Mouse (Mus musculus) hindbrain, embryonic 10.5 days (tissue): ENCODE data around the gene Iqca. TPM values are rescaled to one million over a fixed set of nuclear protein-coding genes. Genes with fewer than 3 reads are reported as not detected.

Source experiments
- DNase-seq: peaks from one replicate; pipeline ENCODE4 v3.0.0-alpha.2; 2017; ENCODE audit warnings: low spot score
- H3K27ac ChIP-seq: fragments of 300-500 bp; sonication (generic); 2 replicates; pipeline ENCODE4 v1.5.1; 2016; ENCODE audit warnings: mild to moderate bottlenecking, moderate library complexity
- H3K27me3 ChIP-seq: fragments of 300-500 bp; sonication (generic); 2 replicates; pipeline ENCODE4 v1.6.1; 2016; ENCODE audit warnings: mild to moderate bottlenecking; ENCODE audit not compliant: poor library complexity, insufficient read depth, severe bottlenecking
- H3K36me3 ChIP-seq: fragments of 300-500 bp; sonication (generic); 2 replicates; pipeline ENCODE4 v1.6.1; 2016; ENCODE audit warnings: mild to moderate bottlenecking, moderate library complexity
- H3K4me1 ChIP-seq: fragments of 300-500 bp; sonication (generic); replicated peaks from 2 replicates; pipeline ENCODE4 v1.6.1; 2016; ENCODE audit warnings: mild to moderate bottlenecking
- H3K4me3 ChIP-seq: fragments of 300-500 bp; sonication (generic); 2 replicates; pipeline ENCODE4 v1.5.1; 2016; ENCODE audit warnings: mild to moderate bottlenecking, moderate library complexity
- H3K9me3 ChIP-seq: fragments of 300-500 bp; sonication (generic); 2 replicates; pipeline ENCODE4 v1.6.1; 2016; ENCODE audit warnings: mild to moderate bottlenecking, moderate library complexity
- WGBS: fragments of 180-500 bp; shearing (Covaris S2); methylation state at CpG from one replicate; pipeline ENCODE4 v1.1.7; 2016; 5-methylcytosine and 5-hydroxymethylcytosine counted together
- polyA plus RNA-seq: library from polyadenylated mRNA; unstranded; fragments of >200 nt; fragmentation: Nextera tagmentation; extraction: Ambion mirVana; gene quantifications from 2 replicates; pipeline ENCODE4 v1.2.1, GENCODE M21; 2016

Gene Iqca
- polyA plus RNA-seq, 1 experiment from 2014 or later, result 1.4 TPM

GRCm38 (mm10) chr1:90085526-90086157 is 67.6 kb downstream of the Iqca start:
- Histone ChIP-seq H3K27me3 (no peaks in the 10 kb centered on the region), H3K9me3 (no peaks in the 10 kb centered on the region), H3K36me3 (no peaks in the 10 kb centered on the region), H3K4me3 (no peak overlapping the region), H3K4me1 (peaks cover 15% of the 10 kb centered on the region), H3K27ac (no peak overlapping the region)
- 47% methylated on average over 6 of the region's 6 CpGs for WGBS
- no peak for DNase-seq

- Histone ChIP-seq H3K36me3 (no peaks in the 10 kb centered on the region), H3K27me3 (no peaks in the 10 kb centered on the region), H3K9me3 (no peaks in the 10 kb centered on the region), H3K4me1 (no peaks in the 10 kb centered on the region), H3K27ac (no peak overlapping the region), H3K4me3 (no peak overlapping the region)
- no peak for DNase-seq
- 82% methylated on average over 2 of the region's 2 CpGs for WGBS
Measured at GRCm38 (mm10) chr1:90076291-90076690, 76.9 kb downstream of the Iqca start.

- H3K4me3 ChIP-seq, result no peak overlapping the region
- 80% methylated on average over 5 of the region's 5 CpGs for WGBS
- no peaks in the 10 kb centered on the region for H3K27me3 ChIP-seq
- no peaks in the 10 kb centered on the region for H3K4me1 ChIP-seq
- no peaks in the 10 kb centered on the region for H3K9me3 ChIP-seq
- no peak for DNase-seq
- no peaks in the 10 kb centered on the region for H3K36me3 ChIP-seq
- no peak overlapping the region for H3K27ac ChIP-seq
Measured at GRCm38 (mm10) chr1:90074779-90075178, 78.4 kb downstream of the Iqca start.

- peaks cover 12% of the 10 kb centered on the region; the same call in 1 of the 2 replicates for H3K27me3 ChIP-seq
- H3K9me3 ChIP-seq, result no peaks in the 10 kb centered on the region
- no peak overlapping the region for H3K27ac ChIP-seq
- H3K36me3 ChIP-seq, result no peaks in the 10 kb centered on the region
- no peak overlapping the region for H3K4me3 ChIP-seq
- peaks cover 9% of the 10 kb centered on the region; the same call in 1 of the 2 replicates for H3K4me1 ChIP-seq
- WGBS, result 91% methylated on average over 13 of the region's 13 CpGs
- no peak for DNase-seq
Measured at GRCm38 (mm10) chr1:90071812-90072580, 81.2 kb downstream of the Iqca start.

- peak; percentile 59 for DNase-seq
- Histone ChIP-seq H3K27ac (no peak overlapping the region), H3K4me3 (no peak overlapping the region), H3K9me3 (no peaks in the 10 kb centered on the region), H3K36me3 (no peaks in the 10 kb centered on the region), H3K4me1 (peaks cover 10% of the 10 kb centered on the region), H3K27me3 (peaks cover 18% of the 10 kb centered on the region)
- WGBS, result 29% methylated on average over 7 of the region's 7 CpGs
Measured at GRCm38 (mm10) chr1:90060599-90060998, 92.6 kb downstream of the Iqca start.

- Histone ChIP-seq H3K4me3 (no peak overlapping the region), H3K27ac (no peak overlapping the region), H3K36me3 (no peaks in the 10 kb centered on the region), H3K9me3 (no peaks in the 10 kb centered on the region), H3K4me1 (peaks cover 10% of the 10 kb centered on the region), H3K27me3 (peaks cover 15% of the 10 kb centered on the region)
- DNase-seq, result no peak
- 57% methylated on average over 3 of the region's 3 CpGs for WGBS
Measured at GRCm38 (mm10) chr1:90060054-90060453, 93.1 kb downstream of the Iqca start.

- no peak overlapping the region for H3K4me3 ChIP-seq
- no peak overlapping the region for H3K27ac ChIP-seq
- no peak for DNase-seq
- H3K27me3 ChIP-seq, result peaks cover 8% of the 10 kb centered on the region
- H3K36me3 ChIP-seq, result no peaks in the 10 kb centered on the region
- 94% methylated on average over 4 of the region's 4 CpGs for WGBS
- no peaks in the 10 kb centered on the region for H3K9me3 ChIP-seq
- peaks cover 29% of the 10 kb centered on the region for H3K4me1 ChIP-seq
Measured at GRCm38 (mm10) chr1:90054991-90055390, 98.2 kb downstream of the Iqca start.

- WGBS, result 35% methylated on average over 5 of the region's 5 CpGs
- H3K4me1 ChIP-seq, result peaks cover 35% of the 10 kb centered on the region
- peak; percentile 56 for DNase-seq
- peaks cover 12% of the 10 kb centered on the region for H3K27me3 ChIP-seq
- H3K9me3 ChIP-seq, result no peaks in the 10 kb centered on the region
- peak overlapping the region; percentile 80; the same call in 1 of the 2 replicates for H3K27ac ChIP-seq
- H3K36me3 ChIP-seq, result no peaks in the 10 kb centered on the region
- H3K4me3 ChIP-seq, result no peak overlapping the region
Measured at GRCm38 (mm10) chr1:90051347-90051746, 101.9 kb downstream of the Iqca start.

GRCm38 (mm10) chr1:90050046-90050739 is 103.0 kb downstream of the Iqca start:
- H3K27ac ChIP-seq, result peak overlapping the region; percentile 80
- 50% methylated on average over 20 of the region's 20 CpGs for WGBS
- no peak overlapping the region for H3K4me3 ChIP-seq
- peaks cover 15% of the 10 kb centered on the region for H3K27me3 ChIP-seq
- H3K4me1 ChIP-seq, result peaks cover 44% of the 10 kb centered on the region
- peak; percentile 43 for DNase-seq
- H3K36me3 ChIP-seq, result no peaks in the 10 kb centered on the region
- no peaks in the 10 kb centered on the region for H3K9me3 ChIP-seq

GRCm38 (mm10) chr1:90028305-90028704 is 124.9 kb downstream of the Iqca start:
- H3K36me3 ChIP-seq, result no peaks in the 10 kb centered on the region
- H3K27ac ChIP-seq, result no peak overlapping the region
- no peaks in the 10 kb centered on the region for H3K9me3 ChIP-seq
- 78% methylated on average over 2 of the region's 2 CpGs for WGBS
- DNase-seq, result no peak
- no peaks in the 10 kb centered on the region for H3K4me1 ChIP-seq
- H3K27me3 ChIP-seq, result 0 out of 2 replicates have a peak, but pooled peaks cover 7% of the 10 kb centered on the region
- no peak overlapping the region for H3K4me3 ChIP-seq

GRCm38 (mm10) chr1:90026945-90027344 is 126.3 kb downstream of the Iqca start:
- Histone ChIP-seq H3K27ac (no peak overlapping the region), H3K4me3 (no peak overlapping the region), H3K9me3 (no peaks in the 10 kb centered on the region), H3K4me1 (no peaks in the 10 kb centered on the region), H3K27me3 (0 out of 2 replicates have a peak, but pooled peaks cover 7% of the 10 kb centered on the region), H3K36me3 (no peaks in the 10 kb centered on the region)
- peak; percentile 48 for DNase-seq
- WGBS, result 15% methylated on average over 3 of the region's 3 CpGs

- Histone ChIP-seq H3K9me3 (no peaks in the 10 kb centered on the region), H3K27me3 (no peaks in the 10 kb centered on the region), H3K27ac (no peak overlapping the region), H3K36me3 (no peaks in the 10 kb centered on the region), H3K4me3 (no peak overlapping the region), H3K4me1 (no peaks in the 10 kb centered on the region)
- WGBS, result 88% methylated on average over 5 of the region's 5 CpGs
- DNase-seq, result no peak
Measured at GRCm38 (mm10) chr1:90020336-90020735, 132.9 kb downstream of the Iqca start.

GRCm38 (mm10) chr1:90018071-90018470 is 135.1 kb downstream of the Iqca start:
- Histone ChIP-seq H3K27me3 (no peaks in the 10 kb centered on the region), H3K36me3 (no peaks in the 10 kb centered on the region), H3K4me1 (no peaks in the 10 kb centered on the region), H3K27ac (no peak overlapping the region), H3K4me3 (no peak overlapping the region), H3K9me3 (0 out of 2 replicates have a peak, but pooled peaks cover 3% of the 10 kb centered on the region)
- WGBS, result 82% methylated on average over 6 of the region's 6 CpGs
- DNase-seq, result no peak
